Mouse (Mus musculus) ovary, postnatal 36 days (tissue): ENCODE data around the gene Gm11733.
"Not testable (repeated sequence)": the region's sequence is repeated elsewhere in the genome, so short reads cannot be mapped to it uniquely, and the experiment has no call there.

Experiments
- DNase-seq: peaks from one replicate; pipeline ENCODE4 v3.0.0; 2022; ENCODE audit warnings: low spot score, mixed read lengths

Gene Gm11733

DNA sequence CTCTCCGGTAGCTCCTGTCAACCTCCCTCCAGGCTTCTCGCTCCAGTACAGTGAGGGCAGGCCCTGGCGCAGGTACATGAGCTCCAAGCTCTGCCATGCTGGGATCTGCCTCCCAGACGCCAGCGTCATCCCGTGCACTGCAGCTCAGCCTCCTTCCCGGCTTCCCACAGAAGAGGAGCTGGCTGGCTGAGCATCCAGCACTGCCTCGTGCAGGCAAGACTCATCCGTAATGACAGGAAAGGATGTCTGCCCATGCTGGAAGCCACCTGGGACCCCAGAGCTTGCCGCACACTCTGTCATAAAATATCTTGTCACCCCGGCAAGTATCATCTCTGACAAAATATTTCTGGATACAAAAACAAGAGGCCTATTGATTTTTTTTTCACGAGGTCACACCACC is at the start of gene Gm11733:
Gm11733 (plus strand) TSS at position 171 of the 400 bp plus-strand sequence.
- no peak for DNase-seq

DNA sequence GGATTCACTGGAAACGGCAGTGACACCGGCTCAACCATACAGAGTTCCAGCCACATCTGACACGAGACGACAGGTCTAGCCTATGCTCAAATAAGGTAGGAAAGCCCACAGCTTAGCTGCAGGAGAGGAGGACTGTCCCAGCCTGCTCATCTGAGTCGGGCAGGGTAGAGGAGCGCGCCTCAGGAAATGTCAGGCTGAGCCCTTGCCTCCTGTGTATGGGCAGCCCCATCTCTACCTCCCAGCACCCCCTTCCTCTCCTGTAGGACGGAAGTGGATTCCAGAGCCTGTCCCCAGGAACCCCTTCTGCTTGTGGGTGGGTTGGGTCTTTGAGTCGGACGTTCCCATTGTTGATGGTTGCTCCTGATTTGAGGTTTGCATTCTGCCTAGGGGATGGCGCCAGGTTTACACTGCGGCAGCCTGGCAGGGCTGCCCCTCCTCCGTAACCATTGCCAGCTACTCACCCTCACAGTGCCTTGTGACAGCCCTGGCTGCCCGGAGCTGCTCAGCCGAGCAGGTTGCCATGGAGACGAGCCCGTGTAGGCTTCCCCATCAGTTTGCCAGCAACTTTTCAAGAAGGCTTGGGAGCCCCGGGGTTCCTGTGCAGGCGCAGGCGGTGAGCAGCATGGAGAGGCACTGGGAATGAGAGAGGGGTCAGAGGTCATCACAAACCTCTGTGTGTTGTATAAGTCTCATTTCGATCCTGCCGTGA is 47.6 kb upstream of the Gm11733 start:
- DNase-seq = peak; percentile 53

DNA sequence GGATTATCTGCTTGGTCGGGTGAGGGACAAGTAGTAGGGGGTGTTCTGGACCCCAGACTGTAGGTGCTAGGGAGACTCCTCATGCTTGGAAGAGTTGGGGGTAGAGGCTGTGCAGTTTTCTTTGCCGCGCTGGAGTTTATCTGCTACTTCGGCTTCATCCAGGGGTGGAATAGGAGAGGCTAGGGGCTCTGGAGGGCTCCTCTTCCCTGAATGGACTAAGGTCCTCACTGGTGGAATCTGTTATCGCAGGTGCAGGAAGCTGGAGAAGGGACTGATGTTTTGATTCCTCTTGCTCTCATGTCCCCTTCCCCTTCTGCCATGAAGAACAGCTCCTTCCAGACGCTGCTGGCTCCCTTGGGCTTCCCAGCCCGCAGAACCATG is 47.1 kb upstream of the Gm11733 start:
- no peak for DNase-seq

DNA sequence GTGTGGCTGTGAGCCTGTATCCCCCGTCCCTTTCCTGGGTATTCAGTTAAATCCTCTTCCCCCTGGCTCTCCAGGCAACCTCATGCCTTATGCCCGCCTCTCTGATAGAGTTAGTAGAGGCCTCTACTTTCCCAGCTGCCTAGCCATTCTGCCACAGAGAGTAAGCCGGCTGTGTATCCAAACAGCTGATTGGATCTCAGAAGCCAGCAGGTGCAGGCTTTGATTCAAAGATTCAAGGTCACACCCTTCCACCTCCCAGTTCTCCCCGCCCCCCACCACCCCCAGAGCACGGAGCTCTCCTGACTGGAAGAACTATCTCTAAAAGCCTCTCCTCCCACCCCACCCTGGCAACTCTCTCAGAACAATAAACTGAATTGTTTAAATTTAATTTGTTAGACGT is 45.8 kb upstream of the Gm11733 start:
- DNase-seq = no peak

DNA sequence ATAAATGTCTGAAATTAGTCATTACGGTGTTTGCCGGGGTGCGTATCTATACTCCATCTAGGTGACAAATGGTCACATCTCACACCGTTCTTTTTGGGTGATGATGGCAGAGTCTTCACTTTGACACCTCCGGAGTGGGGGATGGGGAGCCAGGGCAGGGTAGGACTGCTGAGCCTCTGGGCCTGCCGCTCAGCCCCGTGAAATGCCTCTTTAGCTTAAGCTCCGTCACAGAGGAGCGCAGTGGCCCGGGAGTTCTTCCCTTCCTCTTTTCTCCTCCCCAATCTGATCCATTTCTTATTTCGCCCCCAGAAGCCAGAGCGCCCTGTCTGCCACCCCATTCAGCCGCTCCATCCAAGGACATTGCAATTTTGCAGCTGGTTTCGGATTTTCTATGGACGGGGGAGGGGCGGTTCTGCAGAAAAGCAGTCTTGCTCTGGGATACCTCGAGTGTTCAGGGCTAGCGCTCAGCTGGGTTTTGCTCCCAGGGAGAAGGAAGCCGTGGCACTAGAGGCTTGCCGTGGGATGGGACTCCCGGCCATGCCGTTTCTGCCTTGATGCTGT is 43.2 kb upstream of the Gm11733 start:
- no peak for DNase-seq

DNA sequence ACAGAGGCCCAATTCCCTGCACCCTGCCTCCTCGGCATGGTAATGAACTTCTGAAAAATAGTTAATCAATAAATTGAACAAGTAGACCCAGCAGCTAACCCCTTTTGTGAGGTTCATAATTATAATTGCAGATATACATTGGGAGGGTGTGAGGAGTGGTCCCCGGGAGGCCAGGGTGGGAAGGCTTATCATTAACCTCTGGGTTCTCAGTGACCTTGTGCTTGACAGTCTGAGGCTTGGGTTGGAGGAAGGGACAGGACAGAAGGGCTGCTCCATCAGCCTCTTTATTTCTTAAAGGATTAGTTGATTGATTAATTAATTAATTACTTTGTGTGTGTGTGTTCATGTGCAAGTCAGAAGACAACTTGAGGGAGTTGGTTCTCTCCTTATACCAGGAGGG is 40.1 kb upstream of the Gm11733 start:
- DNase-seq = no peak

DNA sequence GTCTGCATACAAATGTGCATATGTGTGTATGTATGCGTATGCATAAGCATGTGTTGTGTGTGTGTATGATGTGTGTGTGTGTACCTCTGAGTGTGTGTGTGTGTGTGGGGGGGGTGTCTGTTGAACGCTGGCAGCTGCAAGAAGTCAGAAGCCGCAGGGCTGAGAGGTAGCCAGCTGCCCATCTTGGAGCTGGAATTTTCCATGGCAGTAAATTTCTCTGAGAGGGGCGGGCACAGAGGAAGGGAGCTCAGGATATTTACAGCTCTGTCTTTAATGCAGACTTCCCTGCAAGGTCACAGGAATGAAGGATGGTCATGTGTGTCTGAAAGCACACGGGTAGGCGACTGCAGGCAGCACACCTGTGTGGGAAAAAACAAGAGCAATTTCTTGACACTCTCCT is 38.5 kb upstream of the Gm11733 start:
- DNase-seq = no peak

DNA sequence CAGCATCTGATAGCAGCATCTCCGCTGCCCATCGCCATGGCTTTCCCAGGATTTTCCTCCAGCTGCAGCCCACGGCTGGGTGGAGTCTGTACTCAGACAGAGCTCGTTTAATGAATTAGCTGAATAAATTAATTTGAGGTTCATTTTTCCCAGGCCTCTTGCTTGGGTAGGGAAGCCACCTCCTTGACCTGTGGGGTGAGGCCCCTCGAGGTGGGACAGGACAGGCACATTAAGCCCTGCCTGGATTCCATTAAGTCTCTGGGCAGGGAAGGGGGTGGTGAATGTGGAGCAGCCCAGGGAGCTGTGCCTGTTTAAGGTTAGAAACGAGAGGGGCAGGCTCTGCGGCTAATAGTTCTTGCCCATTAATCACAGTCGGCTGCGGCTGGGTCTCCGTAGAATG is 30.1 kb upstream of the Gm11733 start:
- DNase-seq = no peak

DNA sequence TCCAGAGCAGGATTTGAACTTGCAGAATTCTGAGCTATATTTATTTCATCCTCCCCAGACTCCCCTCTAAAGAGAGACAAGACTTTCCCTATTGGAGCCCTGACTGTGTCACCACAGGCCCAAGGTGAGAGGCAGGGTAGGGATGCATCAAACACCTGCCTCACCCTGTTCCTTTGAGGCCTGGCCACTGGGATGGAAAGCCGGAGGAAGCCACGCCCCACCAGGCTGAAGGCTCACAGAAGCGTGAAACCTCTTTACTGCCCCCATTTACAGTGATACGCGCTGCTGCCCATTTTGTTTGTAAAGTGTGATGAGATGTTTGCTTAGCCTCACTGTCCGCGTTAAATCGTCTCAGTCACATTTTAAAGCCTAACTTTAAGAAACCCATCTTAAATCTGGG is 25.0 kb upstream of the Gm11733 start:
- no peak for DNase-seq

DNA sequence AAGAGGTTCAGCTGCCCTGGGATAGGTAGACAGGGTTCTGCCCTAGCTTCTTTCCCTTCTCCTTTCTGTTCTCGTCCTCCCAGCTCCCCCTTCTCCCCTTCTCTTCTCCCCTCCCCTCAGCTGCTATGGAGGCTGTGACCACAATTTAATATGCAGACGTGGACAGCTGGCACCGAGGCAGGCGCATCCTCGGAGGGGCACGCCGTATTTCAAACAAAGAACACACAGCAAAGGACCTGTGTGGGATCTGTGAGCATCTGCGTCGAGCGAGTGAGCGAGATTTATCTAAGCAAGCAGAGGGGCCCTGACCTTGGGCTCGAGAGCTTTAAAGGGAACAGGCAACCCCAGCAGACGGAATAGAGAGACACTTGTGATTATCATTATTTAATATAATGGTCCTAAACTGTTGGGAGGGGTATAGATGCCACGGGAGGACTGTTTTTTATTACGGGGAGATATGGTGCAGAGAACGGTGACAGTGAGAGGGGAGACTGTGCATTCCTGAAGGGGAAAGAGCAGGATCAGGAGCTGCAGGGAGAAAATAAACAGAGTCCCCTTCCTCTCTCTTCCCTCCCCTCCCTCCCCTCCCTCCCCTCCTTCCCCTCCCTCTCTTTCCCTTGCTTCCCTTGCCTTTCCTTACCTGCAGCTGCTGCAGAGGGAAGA is 21.8 kb upstream of the Gm11733 start:
- no peak for DNase-seq

DNA sequence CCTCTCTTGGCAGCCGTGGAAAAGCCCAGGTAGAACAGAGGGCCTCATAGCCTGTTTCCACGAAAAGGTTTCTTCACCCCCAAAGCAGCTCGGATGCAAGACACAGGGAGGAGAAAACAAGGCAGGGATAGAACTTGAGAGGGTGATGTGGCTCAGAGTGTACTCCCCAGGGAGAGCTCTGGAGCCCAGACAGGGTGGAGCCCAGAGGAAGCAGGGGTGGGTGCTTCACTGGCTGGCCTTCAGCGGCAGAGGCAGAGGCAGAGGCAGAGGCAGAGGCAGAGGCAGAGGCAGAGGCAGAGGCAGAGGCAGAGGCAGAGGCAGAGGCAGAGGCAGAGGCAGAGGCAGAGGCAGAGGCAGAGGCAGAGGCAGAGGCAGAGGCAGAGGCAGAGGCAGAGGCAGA is 20.8 kb upstream of the Gm11733 start:
- not testable (repeated sequence) for DNase-seq

DNA sequence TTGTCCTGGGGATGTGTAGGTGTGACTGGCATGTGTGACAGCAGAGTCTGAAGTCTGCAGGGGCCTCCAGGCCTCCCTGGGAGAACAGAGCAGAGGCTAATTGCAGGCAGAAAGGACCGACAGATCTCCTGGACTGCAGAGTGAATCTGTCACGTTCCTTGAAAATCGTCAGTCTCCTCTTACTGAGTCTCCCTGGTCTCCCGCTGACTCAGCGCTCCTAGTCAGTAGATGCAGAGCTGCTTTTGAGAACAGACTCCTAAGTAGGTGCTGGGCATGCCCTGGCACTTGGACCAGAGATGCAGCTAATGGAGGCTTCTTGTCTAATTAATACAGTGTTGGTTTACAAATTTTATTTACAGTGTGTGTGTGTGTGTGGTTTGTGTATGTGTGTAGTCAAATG is 17.9 kb upstream of the Gm11733 start:
- no peak for DNase-seq

DNA sequence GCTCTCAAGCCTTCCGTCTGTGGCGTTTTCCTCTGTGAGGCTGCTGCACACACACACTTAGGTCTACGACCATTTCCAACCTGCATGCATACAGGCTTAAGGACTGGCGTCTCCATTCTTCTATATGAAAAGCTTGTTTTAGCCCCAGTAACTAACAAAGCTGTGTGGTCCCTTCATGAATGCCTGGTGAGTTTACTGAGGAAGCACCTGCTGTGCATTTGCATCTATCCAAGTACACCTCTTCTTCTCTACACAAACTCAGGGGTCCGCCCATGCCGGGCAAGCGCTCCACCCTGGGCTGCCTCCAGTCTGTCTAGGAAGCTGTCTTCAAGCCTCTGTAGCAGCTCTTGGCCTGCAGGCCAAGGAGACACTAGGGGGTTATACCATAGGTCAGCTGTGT is 17.3 kb upstream of the Gm11733 start:
- no peak for DNase-seq

DNA sequence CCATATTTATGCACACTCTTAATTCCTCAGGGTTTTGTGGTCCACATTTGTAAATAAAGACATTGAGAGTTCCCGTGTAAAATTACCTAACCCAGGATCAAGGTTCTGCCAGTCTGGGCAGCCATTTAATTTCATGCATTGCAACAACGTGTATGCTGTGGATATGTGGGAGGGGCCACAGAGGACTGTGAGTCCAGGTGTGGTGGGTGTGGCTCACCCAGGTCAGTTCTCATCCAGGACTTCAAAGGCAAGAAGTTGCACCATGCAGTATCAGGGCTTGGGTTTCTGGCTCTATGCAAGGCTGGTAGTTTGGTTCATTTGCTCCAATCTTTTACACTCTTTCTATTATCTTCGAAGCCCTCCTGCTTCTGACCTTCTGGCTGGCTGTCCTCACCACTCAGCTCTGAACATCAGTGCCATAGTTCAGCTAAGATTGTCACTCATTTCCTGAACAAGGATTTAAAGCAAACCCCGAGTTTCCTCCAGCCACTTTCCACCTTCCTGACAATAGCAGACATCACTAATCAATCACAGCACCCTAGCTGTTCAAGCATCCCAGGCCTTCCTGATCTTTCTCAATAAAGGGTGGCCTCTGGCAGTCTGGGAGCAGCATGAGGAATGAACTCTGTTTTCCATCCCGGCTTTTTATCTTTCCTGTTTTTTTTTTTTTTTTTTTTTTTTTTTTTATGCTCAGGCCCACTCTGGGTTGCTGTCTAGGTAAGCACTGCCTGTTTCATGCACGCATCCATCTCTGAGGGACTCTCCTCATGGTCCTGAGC is 15.4 kb upstream of the Gm11733 start:
- DNase-seq = no peak

DNA sequence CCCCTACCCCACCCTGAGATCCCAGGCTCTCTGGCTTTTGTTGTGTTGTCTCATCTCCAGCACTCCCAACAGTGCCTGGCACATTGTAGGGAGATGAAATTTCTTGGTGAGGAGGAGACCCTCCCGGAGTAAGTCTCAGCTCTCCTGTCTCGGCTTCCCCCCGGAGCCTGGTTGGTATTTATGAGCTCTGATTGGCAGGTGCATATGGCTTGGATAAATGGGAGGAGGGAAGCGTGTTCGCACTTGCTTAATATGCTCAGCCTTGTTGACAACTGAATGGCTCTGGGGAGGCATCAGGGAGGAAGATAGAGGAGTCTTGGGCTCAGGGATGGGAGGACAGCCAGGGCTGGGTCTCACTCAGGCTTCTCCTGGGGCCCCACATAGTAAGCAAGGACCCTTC is 14.4 kb upstream of the Gm11733 start:
- no peak for DNase-seq

DNA sequence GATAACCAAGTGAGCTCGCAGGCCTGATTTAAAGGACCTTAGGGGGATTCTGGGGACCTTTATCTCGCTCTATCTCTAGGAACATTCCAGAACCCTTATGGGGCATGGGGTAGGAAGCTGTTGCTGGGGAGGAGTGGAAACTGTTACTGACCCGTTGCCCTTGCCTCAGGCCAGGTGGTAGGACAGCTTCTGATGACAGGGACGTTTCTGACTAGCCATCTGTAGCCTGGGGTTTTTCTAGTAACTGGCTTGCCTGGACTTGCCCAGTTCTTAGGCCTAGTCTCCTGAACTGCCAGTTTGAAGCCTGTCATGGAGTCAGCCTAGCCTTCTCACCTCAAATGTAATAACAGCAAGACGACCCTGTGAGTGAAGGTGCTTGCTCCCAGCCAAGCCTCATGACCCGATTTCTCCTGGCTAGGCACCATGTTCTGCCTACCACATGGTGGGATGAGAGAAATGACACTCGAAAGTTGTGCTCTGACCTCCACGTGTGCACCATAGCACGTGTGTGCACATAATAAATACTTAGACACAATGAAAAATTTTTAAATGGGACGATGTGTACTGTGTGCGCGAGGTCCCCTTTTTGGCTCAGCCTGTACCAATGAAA is 13.5 kb upstream of the Gm11733 start:
- no peak for DNase-seq

DNA sequence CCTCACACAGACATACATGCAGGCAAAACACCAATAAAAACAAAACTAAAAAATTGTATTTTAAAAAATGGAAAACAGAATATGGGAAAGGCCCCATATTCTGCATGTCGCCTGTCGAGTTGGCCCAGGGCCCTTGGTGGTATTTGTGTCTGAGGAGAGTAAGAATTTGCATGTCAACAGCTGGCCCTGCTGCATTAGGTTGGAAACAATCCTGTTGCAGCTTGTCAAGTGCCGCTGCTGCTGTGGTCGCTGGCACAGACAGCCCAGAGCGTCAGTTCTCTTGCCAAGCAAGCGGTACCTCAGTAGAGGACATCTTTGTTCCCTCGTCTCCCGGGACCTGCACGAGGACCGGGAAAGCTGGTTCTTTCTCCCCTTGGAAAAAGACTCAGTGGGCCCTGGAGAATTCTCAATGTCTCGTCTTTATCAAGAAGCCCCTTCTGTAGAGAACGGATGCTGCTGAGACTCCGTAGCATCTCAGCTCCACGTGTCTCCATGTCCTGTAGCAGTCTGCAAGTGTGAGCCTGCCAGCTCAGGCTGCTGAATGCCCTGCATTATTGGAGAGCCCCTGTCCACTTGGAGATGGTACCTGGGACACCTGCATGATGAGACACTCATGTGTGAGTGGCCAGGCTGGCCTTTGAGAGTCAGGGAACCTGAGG is 12.4 kb upstream of the Gm11733 start:
- no peak for DNase-seq

DNA sequence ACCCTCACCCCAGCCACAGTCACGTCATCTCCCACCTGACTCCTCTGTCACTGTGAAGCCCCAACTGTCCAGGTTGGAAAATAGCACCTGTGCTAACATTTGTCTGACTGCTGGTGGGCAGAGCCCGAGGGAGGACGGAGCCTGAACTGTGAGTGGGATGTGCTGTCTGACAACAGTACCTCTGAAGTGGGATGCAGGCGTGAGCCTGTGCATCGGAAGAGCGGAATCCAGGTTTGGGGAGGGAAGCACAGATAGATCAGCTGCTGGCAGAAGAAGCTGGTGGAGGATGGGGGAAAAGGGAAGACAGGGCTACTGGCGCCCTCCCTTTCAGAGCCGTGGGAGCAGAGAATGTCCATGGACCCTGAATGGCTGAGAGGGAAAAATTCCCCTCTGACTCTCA is 11.3 kb upstream of the Gm11733 start:
- no peak for DNase-seq

DNA sequence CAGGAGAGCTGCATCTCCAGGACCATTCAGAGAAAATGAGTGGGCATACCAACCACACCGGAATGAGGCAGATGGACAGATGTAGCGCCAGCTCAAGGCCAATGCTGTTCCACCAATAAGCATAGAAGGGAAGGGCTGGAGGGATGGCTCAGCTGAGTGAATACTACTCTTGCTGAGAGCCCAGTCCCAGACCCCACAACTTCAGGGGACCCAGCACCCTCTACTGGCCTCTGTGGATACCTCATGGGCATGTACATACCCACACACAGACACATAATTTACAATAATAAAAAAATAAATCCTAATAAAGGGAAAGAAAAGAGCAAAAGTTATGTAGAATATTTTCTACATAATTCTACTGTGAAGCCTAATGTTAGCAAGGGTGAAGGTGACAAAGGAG is 9.0 kb upstream of the Gm11733 start:
- no peak for DNase-seq

DNA sequence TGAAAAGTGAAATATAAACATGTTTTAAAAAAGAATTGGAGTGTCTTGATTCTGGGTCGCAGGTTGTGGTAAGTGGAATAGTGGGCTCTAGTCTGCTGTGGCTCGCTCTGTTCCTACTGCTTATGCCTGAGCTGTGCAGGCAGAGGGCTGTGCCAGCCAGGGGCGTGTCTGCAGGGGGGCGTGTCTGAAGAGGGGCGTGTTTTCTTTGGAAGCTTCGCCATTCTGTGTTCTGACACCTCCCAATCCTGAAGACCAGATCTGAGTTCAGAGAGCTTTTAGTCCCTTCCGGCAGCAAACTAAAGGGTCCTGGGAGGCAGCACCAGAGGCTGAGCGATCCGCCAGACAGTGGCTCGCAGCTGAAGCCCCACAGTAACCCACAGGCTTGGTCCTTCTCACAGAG is 8.5 kb upstream of the Gm11733 start:
- peak; percentile 26 for DNase-seq

DNA sequence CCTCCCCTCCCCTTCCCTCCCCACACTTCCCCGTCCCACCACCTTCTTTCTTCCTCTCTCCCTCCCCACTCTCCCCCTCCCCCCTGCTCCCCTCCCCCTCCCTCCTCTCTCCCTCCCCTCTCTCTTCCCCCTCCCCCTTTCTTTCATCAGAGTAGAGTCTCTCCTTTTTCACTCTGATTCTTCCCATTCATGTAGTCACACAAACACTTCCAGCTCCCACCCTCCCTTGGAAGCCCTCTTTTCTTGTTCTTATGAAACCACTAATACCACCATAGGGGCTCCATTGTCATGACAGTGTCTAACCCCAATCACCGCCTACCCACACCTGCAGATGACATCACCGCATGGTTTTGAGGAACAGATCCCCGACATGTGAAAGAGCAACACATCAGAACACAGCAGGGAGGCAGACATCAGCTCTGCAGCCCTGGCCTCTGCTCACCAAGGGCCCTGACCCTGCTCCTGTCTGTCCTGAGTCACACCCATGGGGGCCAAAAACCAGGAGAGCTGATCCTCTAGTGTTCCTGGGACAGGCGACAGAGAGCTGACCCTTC is 7.5 kb upstream of the Gm11733 start:
- DNase-seq = no peak
